Mouse (Mus musculus) brain, embryonic 14.5 days (tissue): ENCODE measurements around the gene Prickle4.

Source experiments
- CTCF ChIP-seq: fragments of 200-500 bp; IDR thresholded peaks from 2 replicates; pipeline ENCODE4 v1.5.1; 2012; ENCODE audit warnings: inconsistent platforms, mild to moderate bottlenecking, moderate library complexity, borderline replicate concordance; ENCODE audit not compliant: insufficient read depth, insufficient read length; ENCODE audit errors: extremely low read depth
- POLR2A ChIP-seq: fragments of 200-500 bp; IDR thresholded peaks from 2 replicates; pipeline ENCODE4 v1.6.1; 2012; ENCODE audit warnings: mild to moderate bottlenecking, inconsistent platforms, borderline replicate concordance; ENCODE audit not compliant: poor library complexity, insufficient read depth, insufficient read length, severe bottlenecking; ENCODE audit errors: extremely low read depth

DNA sequence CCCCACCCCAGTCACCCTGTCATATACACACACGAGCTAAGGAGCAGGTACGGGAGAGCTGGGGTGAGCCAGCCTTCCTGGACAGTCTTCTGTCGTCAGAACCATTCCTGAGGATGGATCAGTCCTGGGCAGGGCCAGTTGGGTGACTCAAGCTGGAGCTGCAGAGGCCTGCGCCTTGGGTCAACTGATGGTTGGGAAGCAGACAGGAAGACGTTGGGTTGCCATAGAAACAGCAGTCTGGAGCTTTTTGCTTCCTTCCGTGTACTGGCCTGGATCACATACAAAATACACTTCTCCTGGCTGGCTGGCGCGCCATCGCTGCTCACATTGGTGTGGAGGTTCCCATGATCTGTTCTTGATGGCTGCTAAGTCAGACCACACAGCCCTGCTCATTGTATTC, 7.3 kb upstream of the Prickle4 start:
- TF ChIP-seq CTCF, result no peak
- TF ChIP-seq POLR2A, result no peak
